Mouse (Mus musculus) ES-Bruce4 (cell line): ENCODE data around the gene Zfp980. TPM values are rescaled to one million over a fixed set of nuclear protein-coding genes. Genes with fewer than 3 reads are reported as not detected.
A peak's percentile ranks its signal among the peaks of the same experiment; 100 is the strongest.
"Not testable (repeated sequence)": the region's sequence is repeated elsewhere in the genome, so short reads cannot be mapped to it uniquely, and the experiment has no call there.

Source experiments
- H3K27ac ChIP-seq: 2 replicates; pipeline ENCODE4 v1.5.1; 2012; ENCODE audit warnings: low read length, inconsistent platforms; ENCODE audit not compliant: insufficient read depth
- H3K27me3 ChIP-seq: 2 replicates; pipeline ENCODE4 v1.6.1; 2012; ENCODE audit warnings: mild to moderate bottlenecking, low read length, inconsistent platforms; ENCODE audit not compliant: control insufficient read depth, poor library complexity, insufficient read depth, severe bottlenecking
- H3K36me3 ChIP-seq: 2 replicates; pipeline ENCODE4 v1.6.1; 2012; ENCODE audit warnings: inconsistent platforms, mild to moderate bottlenecking, low read length, moderate library complexity; ENCODE audit not compliant: control insufficient read depth, poor library complexity, insufficient read depth, severe bottlenecking
- H3K4me1 ChIP-seq: one replicate; pipeline ENCODE4 v1.8.1; 2011; ENCODE audit warnings: low read length; ENCODE audit not compliant: control insufficient read depth, insufficient read depth
- H3K4me3 ChIP-seq: 2 replicates; pipeline ENCODE4 v1.5.1; 2011; ENCODE audit warnings: low read depth, mild to moderate bottlenecking, low read length
- H3K9ac ChIP-seq: 2 replicates; pipeline ENCODE4 v1.6.1; 2012; ENCODE audit warnings: low read depth, mild to moderate bottlenecking, inconsistent platforms; ENCODE audit not compliant: poor library complexity, severe bottlenecking
- H3K9me3 ChIP-seq: replicated peaks from 2 replicates; pipeline ENCODE4 v1.6.1; 2012; ENCODE audit warnings: mild to moderate bottlenecking, low read length, inconsistent platforms; ENCODE audit not compliant: control insufficient read depth, poor library complexity, insufficient read depth, severe bottlenecking
- polyA plus RNA-seq: library from polyadenylated mRNA; stranded (reverse); fragments of >200 nt; gene quantifications from 2 replicates; pipeline ENCODE4 v1.2.4, GENCODE M21; 2011; ENCODE audit warnings: low read depth; ENCODE audit not compliant: missing spikeins, insufficient read depth, insufficient read length

Gene Zfp980
- polyA plus RNA-seq, 1 experiment, result 38.1 TPM

DNA sequence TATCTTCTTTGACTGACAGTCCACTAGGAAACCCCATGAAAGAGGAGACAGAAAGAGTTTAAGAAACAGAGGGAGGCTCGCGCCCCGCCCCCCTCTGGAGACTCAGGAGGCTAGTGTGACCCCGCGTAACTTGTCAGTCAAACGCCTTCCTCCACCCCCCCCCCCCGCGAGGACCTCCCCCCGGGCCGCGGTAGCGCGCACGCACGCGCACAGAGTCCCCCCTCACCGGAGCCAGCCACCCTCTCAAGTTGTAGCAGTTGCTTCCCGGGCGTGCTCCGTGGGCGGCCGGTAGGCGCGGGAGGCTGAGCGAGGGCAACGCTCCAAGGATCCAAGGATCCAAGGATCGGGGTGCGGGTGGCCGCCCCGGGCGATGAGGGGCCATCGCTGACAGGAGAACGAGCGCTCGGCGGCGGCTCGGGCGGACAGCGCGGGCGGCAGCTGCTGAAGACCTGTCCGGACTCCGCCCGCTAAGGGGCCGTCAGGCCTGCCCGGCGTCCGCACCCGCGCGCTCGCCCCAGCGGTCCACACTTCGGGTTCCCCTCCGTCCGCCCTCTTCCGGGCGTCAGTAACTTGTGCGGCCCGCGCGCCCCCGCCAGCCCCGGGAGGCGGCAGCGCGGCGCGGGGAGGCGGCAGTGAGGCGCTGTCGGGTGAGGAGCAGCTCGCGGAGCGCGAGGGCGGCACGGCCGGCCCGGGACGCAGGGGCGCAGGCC is 74.6 kb downstream of the Zfp980 start:
- H3K9me3 ChIP-seq, H3K27ac ChIP-seq, H3K36me3 ChIP-seq, H3K4me1 ChIP-seq, H3K27me3 ChIP-seq: not testable (repeated sequence)
- Histone ChIP-seq H3K9ac (peak overlapping the region; percentile 58; the same call in 1 of the 2 replicates), H3K4me3 (peak overlapping the region; percentile 24; the same call in 1 of the 2 replicates)

DNA sequence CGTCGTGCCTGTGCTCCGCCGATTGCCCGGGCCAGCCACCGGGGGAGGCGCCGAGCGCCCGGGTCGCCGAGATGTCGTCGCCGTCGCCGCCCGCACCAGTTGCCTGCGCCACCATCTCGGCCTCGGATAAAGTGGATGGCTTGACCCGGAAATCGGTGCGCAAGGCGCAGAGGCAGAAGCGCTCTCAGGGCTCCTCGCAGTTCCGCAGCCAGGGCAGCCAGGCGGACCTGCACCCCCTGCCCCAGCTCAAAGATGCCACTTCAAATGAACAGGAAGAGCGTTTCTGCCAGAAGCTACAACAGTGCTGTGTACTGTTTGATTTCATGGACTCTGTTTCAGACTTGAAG is 75.1 kb downstream of the Zfp980 start:
- not testable (repeated sequence) for H3K36me3 ChIP-seq, H3K9me3 ChIP-seq

More for the DNA sequence above, 75.1 kb downstream of the Zfp980 start:
- H3K9ac ChIP-seq, result peak overlapping the region; percentile 58; the same call in 1 of the 2 replicates
- H3K27me3 ChIP-seq, H3K4me1 ChIP-seq, H3K4me3 ChIP-seq, H3K27ac ChIP-seq: not testable (repeated sequence)

Other genes starting within 250 kb of the Zfp980 start
- gene Zfp990, start 159.9 kb upstream of the Zfp980 start, polyA plus RNA-seq, result 19.0 and 30.5 TPM in 2 replicates
- gene Gm13212, start 85.5 kb upstream of the Zfp980 start, polyA plus RNA-seq, result 19.5 and 20.1 TPM in 2 replicates
- gene Zfp986, start 198.1 kb downstream of the Zfp980 start, polyA plus RNA-seq, result 30.3 and 31.7 TPM in 2 replicates